Mouse (Mus musculus): ENCODE measurements around the gene Saal1.

DNA sequence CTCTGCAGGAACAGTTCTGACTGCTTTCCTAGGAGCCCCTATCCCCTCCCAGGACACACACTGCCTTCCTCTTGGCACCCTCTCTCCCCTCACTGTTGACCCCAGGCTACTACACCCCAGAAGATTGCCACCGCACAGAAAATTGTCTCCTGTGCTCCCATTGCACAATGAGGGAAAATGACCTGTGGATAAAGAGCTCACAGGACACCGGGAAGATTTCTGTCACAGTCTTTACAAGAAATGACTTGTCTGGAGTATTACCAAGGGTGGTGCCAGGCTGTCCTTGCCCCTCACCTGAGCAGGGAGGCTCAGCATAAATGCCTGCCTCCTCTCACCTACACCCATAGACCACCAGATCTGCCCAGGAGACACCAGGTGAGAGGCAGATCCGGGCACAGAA, 41.0 kb upstream of the Saal1 start, which contains the start of gene Saa2:
- TF ChIP-seq CTCF (IDR thresholded peaks at IDR 0.05 in 2 of 3, conservative IDR thresholded peaks at IDR 0.05 in 1 of 3; ENCODE audit: control insufficient read depth in 1 of 3, insufficient read depth in 1 of 3, low read depth in 2 of 3, low read length in 3 of 3, poor library complexity in 1 of 3, severe bottlenecking in 1 of 3), result no peak
- TF ChIP-seq ZMIZ1 (IDR thresholded peaks at IDR 0.05; ENCODE audit: low read depth, low read length), result no peak
- no peak for TF ChIP-seq SMC3 (IDR thresholded peaks at IDR 0.05; ENCODE audit: low read depth, low read length)
- TF ChIP-seq USF2 (IDR thresholded peaks at IDR 0.05; ENCODE audit: borderline replicate concordance in 1 of 2, insufficient read depth in 1 of 2, low read depth in 1 of 2, low read length in 2 of 2), result no peak
- TF ChIP-seq MAZ (IDR thresholded peaks at IDR 0.05; ENCODE audit: low read depth, low read length), result no peak
- no peak for TF ChIP-seq USF1 (IDR thresholded peaks at IDR 0.05; ENCODE audit: low read depth, low read length)
